Mouse (Mus musculus) layer of hippocampus, postnatal 14 days (tissue): Measurements from ENCODE around the gene Pygb. TPM values are rescaled to one million over a fixed set of nuclear protein-coding genes. Genes with fewer than 3 reads are reported as not detected.

Experiments used
- DNase-seq, 2 experiments: peaks; one replicate each; pipeline ENCODE4 v3.0.0; 2021 to 2022; ENCODE audit warnings: low spot score in 2 of 2, mixed read lengths in 1 of 2
- long read RNA-seq, 2 experiments: library from polyadenylated mRNA; stranded (forward); transcript quantifications; one replicate each; pipeline ENCODE4 v2.0.0; 2021
- total RNA-seq, 2 experiments: library from RNA; stranded (reverse); gene quantifications; 2 replicates each; pipeline ENCODE4 v1.2.3; 2021

The Pygb gene
- total RNA-seq = 100 to 1,000 TPM; 183 to 184 TPM
- long read RNA-seq, experiment 1, transcript Pygb-201 (20 exons, 3,909 nt) = major isoform, 152 of 193 reads
- long read RNA-seq, experiment 1, partial matches to known transcripts = 30 of 193 reads
- long read RNA-seq, experiment 1, other reads (novel, unspliced or antisense) = 9 of 193 reads
- long read RNA-seq, experiment 2, transcript Pygb-201 (20 exons, 3,909 nt) = major isoform, 151 of 194 reads
- long read RNA-seq, experiment 2, partial matches to known transcripts = 28 of 194 reads
- long read RNA-seq, experiment 2, other reads (novel, unspliced or antisense) = 14 of 194 reads

DNA sequence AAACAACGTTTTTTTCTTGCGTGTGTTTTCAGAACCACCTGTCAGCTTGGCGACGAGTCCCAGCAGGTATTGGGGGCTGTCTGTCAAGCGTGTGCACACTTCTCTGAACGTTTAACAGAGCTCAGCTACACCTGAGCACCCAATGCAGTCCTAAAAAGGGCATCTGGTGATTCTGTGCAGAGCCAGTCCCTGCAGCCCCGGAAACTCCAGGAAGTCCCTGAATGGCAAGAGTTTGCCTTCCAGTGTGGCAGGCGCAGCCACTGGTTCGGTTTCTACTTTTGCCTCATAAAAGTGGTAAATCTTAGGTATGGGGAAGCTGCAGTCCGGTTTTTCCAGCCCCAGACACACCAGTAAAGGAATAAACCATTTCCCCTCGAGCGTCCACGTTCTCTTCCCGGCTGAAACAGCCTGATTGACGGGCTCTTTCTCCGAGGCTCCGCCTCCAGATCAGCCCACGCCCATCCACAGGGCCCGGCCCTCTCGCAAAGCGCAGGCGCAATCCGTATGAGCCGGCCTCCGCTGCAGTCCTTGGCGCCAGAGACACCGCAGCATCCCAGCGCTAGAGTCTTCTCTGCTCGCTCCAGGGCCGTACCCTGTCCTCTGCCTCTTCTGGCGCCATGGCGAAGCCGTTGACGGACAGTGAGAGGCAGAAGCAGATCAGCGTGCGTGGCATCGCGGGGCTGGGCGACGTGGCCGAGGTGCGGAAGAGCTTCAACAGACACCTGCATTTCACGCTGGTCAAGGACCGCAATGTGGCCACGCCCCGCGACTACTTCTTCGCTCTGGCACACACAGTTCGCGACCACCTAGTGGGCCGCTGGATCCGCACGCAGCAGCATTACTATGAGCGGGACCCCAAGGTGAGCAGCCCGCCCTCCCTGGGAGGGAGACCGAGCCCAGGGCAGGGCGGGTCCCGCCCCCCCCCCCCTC lies at the start of gene Pygb:
Pygb (plus strand) TSS at position 485 of the 930 bp plus-strand sequence.
- DNase-seq = peak; percentile 81 to 88

DNA sequence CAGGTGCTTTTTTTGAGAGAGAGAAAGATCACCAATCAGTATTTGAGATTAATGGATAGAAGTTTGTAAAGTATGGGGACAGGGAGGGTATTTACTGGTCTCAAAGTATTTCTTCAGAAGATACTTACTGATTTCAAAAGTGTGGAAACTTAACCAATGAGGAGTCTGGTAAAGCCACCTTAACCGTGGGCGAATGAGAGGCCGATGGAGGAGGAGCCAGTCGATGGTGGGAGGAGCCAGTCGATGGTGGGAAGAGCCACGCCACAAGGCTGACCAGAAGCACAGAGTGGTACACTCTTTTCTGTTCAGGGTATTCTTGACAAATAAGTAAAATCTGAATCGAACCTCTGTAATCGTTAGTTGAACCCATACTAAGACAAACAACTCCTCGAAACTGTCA lies 48.7 kb upstream of the Pygb start:
- no peak for DNase-seq

DNA sequence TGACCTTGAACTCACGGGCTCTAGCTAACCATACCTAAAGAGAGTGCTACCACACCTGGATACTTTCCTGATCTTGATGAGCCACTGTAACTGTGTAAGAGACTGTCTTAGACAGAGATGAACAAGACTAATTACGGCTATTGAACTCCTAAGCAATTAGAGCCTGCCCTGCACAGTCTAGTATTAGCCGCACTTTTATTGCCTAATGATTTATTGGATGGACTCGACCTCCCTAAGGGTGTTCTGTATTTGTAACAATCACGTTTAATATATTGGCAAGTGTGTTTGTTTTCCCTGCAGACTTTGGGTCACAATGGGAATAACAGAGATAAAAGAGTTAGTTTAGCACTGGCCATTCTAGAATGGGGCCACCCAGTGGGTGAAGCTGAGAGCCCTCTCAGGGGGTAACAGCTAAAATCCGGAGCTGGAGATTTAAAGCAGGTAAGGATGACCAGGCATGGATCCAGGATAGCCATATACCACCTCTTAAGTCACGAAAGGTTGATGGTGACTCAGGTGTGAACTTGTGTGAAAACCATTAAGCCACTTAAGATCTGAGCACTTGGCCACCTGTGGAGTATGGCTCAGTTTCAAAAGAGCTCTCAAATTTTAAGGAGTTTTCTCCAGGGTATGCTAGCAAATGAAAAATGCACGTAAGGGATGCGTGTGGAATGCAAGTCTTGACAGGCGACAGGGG lies 46.2 kb upstream of the Pygb start:
- no peak for DNase-seq

DNA sequence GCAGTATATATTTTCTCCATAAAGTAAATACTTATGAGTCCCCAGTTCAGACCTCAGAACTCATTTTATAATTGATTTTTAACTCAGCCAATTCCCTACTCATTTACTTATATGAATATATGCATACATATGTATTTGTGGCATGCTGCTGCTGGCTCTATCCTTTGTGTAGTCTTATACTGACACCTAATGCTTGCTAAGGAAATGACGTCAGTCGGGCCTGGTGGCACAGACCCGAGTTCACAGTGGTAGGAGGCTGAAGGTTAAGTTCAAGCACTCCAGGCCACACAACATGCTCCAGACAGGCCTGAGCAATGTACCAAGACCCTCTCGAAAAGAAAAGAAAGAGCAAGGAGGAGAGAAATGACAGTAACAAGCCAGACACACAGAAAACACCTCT lies 45.1 kb upstream of the Pygb start:
- no peak for DNase-seq

DNA sequence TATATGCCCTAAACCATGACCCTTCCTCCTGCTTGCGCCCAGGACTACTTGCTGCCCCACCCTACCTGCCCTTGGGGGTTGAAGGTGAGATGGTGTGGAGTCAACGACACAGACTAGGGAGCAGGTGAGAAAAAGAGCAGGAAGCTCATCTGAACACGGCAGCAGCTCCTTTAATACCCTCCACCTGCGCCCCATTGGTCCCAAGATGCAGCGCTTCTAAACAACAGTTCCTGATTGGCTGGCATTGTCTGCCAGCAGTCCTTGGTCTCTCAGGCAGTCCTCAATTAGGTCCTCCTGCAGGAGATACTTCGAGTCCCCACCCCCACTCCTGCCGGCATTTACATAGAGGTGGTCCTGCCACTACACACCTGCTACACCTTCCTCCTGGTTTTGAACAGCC lies 41.5 kb upstream of the Pygb start:
- no peak for DNase-seq

DNA sequence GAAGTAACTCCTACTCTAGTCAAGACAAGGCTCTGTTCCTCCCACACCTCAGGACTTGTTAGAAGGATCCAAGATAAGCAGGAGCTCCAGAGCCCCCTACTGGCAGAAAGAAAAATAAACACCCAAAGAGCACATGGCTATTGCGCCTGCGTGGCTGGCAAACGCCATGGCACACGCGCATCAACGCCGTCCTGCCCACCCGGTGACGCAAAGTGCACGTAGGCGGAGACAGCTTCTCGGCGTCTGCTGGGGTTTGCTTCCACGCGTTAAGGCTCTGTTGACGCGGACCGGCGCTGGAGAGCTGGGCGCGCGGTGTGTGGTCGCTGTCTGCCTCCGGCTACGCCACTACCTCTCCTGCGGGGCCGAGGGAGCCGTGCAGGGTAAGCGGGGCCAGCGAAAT lies 37.7 kb upstream of the Pygb start, which contains the start of gene Entpd6:
Entpd6 (plus strand) TSS at position 189 of the 400 bp plus-strand sequence.
- peak; percentile 96 to 99 for DNase-seq

DNA sequence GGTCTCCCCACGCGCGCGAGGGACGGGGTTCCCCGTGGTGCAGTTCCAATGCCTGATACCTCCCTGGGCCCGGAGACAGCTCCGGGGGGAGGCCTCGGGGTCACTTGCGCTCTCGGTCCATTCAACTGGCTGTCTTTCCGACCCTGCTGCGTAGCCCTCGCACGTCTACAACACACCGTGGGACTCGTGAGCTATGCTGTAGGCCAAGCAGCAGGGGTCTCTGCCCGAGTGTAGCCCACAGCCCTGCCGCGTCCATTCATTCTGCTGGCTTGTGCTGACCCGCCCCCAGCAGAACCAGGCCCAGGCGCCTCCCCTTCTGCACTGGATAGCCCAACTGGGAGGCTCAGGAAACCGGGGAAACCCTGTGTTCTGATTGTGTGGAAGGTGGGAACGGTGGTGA lies 37.3 kb upstream of the Pygb start:
- no peak for DNase-seq

DNA sequence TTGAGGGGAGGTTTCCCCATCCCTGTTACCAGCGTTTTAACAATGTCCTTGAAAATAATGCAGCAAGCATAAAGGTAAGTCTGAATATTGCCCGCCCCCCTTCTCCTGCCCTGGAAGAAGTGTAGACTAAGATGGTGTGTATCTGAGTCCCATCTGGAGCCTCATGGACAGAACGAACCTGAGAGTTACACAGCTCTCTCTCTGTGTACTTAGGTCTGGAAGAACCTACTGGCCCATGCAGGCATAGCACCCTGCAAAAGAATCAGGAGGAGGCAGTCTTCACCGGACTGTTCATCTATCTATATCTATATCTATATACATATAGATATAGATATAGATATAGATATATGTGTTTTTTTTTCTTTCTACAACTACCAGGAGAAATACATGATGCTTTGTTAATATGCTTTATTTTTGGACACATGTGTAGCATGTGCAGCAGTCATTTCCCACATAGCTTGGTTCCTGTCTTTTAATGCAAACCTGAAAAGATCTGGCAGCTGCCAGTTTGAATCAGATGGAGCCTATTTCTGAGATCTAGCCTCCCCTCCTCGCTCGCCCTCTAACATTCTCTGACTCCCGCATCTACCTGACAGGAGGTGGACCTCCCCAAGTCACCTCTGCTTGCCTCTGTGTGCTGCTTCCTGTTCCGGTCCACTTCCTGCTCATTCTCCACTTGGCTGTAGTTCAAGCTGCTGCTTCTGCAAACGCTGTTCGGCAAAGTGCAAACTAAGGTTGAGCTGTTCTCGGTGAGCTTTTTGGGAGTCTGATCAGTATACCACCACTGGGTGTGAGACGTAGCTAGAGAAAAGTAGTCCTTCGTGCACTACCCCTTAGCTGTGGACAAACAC lies 36.2 kb upstream of the Pygb start:
- DNase-seq = no peak

DNA sequence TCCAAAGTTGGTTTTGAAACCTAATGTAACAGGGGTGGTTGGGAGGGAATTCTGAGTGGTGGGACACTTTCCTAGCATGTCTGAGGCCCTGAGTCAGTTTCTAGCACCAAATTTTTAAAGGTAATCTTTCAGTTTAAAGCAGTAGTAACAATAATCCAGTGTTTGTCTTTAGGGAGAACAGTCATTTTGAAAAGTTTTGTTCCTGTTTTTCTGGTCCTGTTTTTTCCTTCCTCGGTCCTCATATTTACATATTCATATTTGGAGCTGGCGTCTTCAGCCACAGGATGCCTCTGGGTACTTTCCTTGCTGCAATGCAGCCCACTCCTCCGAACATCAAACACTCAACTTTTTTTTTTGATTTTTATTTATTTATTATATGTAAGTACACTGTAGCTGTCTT lies 31.5 kb upstream of the Pygb start:
- DNase-seq = no peak

DNA sequence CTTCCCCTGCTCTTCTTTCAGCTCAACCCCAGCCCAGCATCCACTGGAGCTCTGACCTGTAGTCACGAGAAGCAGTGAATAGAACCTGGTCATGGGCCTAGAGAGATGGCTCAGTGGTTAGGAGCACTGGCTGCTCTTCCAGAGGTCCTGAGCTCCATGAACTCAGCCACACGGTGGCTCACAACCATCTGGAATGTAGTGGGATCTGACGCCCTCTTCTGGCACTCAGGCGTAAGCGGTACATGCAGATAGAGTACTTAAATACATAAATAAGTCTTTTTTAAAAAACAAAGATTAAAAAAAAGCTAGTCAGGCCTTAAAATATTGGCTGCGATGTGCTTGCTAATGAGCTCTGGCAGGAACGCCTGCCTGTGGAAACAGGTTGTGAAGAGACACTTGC lies 25.1 kb upstream of the Pygb start:
- no peak for DNase-seq

DNA sequence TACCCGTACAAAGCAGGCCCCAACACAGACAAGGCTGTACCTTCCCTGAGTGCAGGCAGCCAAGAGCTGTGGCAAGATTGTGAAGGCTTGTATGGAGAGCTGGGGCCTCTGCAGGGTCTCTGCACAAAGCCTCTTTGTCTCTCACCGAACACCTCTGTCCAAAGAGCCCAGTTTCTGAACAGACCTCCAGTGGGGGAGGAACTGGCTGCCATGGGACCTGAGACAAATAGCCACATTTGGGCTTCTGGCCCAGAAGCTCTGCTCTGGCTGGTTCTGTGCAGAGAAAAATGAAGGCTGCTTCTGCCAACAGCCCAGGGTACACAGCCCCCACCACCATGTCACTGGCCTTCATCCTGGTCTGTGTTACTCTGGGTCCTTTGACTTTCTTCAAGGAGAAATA lies 20.9 kb upstream of the Pygb start:
- peak; percentile 49 to 79 for DNase-seq

DNA sequence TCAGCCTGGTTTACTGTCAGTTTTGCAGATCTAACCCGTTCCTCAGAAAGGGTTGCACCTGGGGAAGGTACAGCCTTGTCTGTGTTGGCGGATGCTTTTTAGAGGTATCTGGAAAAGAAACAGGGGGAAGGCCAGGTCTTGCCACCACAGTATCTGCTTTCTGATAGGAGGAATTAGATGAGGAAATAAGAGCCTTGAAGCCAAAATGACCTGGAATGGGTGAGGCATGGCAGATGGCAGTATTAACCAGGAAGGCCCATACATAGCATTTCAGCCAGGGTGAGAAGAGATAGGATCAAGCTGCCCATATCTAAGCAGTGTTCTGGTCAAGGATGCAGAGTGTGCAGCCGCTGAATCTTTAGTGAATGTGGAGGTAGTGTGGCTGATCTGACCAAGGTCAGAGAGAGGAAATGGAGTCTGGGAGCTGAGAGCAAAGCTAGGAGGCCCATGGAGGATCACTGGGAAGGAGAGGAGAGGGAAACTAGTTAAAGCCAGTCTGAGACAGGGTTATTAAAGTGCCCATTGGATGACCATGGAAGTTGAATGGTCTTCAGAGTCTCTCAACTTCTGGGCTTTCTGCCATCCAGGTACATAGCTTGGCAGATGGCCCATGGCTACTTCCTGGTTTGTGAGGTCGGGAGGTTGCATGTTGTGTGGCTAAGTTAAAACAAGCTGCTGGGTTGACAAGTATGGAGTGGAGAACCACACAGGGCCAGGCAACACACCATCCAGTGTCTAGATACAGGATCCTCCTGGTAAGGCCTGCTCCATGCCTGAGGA lies 20.3 kb upstream of the Pygb start:
- no peak for DNase-seq

DNA sequence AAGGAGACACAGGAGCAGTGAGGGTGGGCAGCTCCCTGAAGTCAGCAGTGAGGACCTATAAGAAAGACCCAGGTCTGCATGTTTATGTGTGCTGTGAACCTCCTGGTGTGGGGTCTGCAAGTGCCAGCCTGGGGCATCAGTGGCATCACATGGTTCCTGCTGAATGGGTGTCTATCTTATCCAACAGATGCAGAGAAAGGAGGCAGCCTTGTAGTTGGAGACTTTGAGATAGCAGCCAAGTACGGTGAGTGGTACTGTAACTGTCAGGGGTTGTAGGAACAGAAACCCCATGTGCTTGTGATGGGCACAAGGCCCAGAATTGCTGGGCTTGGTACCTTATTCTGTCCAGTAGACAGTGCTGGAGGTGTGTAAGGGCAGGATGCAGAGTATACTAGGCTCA lies 17.9 kb upstream of the Pygb start:
- DNase-seq = no peak

DNA sequence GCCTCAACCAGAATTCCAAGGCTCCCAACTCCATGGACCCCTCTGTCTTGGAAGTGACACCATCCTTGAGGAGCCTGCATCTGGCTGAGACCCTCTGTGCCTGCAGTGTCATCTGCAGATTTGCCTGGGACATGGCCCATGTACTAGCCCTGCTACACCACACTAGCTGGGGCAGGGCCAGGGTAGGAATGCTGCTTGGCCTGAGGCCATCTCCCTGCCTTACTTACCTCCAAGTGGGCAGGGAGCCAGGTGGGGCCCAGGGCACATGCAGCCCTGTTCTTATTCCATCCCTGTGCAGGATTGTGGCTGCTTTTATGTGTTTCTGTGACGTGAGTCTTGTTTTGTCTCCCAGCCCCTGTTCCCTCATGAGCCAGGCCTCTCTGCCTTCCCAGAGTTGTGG lies 15.8 kb upstream of the Pygb start:
- DNase-seq = no peak

DNA sequence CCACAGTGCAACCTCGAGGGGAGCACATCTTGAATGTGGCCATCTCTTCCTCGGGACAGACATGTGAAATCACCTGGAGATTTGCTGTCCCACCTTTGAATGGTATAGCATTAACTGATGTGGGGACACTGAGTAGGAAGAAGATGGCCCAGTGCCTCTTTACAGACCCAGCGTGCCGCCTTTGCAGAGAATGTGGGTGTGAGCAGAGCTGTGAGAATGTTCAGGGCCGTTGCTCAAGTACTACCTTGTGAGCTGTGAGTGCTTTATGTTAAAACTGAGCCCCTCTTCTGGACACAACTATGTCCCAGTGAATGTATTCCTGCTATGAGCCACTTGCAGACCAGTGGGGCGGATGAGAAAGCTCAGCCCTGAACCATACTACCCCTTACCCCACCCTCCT lies 15.4 kb upstream of the Pygb start:
- DNase-seq = no peak

DNA sequence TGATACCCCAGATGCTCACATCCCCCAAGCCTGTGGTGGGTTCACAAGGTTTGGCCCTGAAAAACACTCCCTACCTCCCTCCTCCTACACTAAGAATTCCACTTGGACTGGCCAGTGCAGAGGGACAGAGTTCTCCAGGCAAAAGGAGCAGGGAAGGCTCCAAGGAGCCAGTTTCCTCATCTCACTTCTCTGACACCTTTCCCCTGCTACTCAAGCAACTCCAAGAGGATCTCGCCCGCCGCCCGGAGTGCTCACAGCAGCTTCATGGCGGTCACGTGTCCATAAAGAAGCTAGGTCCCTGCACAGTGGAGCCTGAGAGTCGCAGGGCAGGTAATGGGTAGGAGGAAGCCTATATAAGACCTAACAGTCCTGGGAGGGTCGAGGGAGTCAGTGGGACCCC lies 14.5 kb upstream of the Pygb start:
- DNase-seq = no peak

DNA sequence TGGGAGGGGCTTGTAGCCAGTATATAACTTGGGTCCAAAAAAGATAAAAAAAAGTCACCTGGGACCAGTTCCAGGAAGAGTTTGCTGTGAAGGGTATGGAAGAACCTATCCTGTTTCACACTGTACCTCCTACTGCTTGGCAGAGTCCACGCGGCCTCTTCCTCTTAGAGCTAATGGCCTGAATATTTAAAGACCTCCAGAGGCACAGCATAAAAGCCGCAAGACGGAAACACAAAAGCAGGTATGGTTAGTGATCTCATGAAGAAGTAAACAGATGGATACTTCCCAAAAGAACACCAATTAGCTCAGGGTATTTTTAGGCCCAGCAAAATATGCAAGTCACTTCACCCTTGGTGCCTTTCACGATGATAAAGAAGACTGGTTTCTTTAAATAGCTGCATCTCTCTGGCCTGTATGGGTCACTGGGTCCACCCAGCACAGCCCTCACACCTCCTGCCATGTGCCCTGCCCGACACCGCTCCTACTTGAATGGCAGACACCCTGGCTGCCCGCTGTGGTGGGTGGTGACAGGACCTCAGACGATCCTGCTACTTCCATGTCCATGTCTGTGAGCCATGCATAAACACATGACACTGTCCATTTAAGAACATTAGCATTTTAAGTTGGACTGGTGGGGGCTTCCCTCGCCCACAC lies 13.9 kb upstream of the Pygb start:
- DNase-seq = no peak

DNA sequence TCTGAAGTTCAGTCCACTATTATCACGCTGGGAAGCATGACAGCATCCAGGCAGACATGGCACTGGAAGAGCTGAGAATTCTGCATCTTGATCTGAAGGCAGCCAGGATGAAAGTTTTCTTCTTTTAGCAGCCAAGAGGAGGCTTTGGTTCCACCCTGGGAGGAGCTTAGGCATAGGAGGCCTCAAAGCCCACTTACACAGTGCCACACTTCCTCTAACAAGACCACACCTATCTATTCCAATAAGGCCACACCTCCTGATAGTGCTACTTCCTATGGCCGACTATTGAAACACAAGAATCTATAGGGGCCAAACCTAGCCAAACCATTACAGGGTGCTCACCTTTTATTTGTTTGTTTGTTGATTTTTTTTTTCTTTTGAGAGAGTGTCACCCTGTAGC lies 3.7 kb upstream of the Pygb start:
- no peak for DNase-seq

DNA sequence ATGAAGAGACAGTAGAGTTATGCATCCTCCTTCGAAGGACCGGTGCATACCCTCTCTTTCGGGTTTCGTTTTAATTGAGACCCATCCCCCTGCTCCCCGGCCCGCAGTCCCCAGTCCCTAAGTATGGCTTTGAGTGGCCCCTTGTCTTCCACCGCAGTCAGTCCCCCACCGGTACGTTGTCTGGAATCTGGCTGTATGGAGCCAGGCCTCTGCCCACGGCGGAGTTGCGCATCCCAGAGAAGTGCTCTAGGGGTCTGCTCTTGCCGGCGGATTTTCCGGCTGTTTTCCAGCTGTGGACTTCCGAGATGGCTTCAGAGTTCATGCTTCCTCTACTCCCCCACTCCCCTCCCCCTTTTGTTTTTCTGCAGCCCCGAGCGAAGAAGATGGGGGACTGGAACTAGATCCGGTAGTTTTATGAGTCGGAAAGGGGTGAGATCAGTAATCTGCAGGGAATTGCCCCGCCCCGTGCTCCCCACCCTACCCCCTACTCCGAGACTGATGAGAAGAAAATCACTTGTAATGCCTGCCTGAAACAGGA lies 768 bp downstream of the Pygb start:
- DNase-seq = no peak
